Mouse (Mus musculus): ENCODE results near the gene Serpina5.
"Not testable (repeated sequence)": the region's sequence is repeated elsewhere in the genome, so short reads cannot be mapped to it uniquely, and the experiment has no call there.

Gene Serpina5

GRCm38 (mm10) chr12:104100768-104101167 is at the start of gene Serpina5:
Serpina5 (plus strand) TSS chr12:104101113.
- no peak for DNase-seq (ENCODE audit: low spot score in 2 of 2)

- no peak for DNase-seq (ENCODE audit: low spot score in 2 of 2)
These were observed 46.9 kb upstream of the Serpina5 start for GRCm38 (mm10) chr12:104053995-104054394.

- DNase-seq (ENCODE audit: low spot score in 2 of 2): no peak
These were observed 45.2 kb upstream of the Serpina5 start for GRCm38 (mm10) chr12:104055755-104056154.

GRCm38 (mm10) chr12:104057050-104057449 is 43.9 kb upstream of the Serpina5 start:
- peak; percentile 41 to 57 for DNase-seq (ENCODE audit: low spot score in 2 of 2)

- no peak for DNase-seq (ENCODE audit: low spot score in 2 of 2)
These were observed 43.4 kb upstream of the Serpina5 start for GRCm38 (mm10) chr12:104057531-104057930.

GRCm38 (mm10) chr12:104060126-104060525 is 40.8 kb upstream of the Serpina5 start:
- no peak for DNase-seq (ENCODE audit: low spot score in 2 of 2)

GRCm38 (mm10) chr12:104061862-104062261 is 39.1 kb upstream of the Serpina5 start:
- DNase-seq (ENCODE audit: low spot score in 2 of 2): peak; percentile 13 to 42

- no peak for DNase-seq (ENCODE audit: low spot score in 2 of 2)
These were observed 36.4 kb upstream of the Serpina5 start for GRCm38 (mm10) chr12:104064532-104064931.

- DNase-seq (ENCODE audit: low spot score in 2 of 2): no peak
These were observed 35.9 kb upstream of the Serpina5 start for GRCm38 (mm10) chr12:104064996-104065395.

GRCm38 (mm10) chr12:104066241-104066640 is 34.7 kb upstream of the Serpina5 start:
- DNase-seq (ENCODE audit: low spot score in 2 of 2): peak; percentile 18 to 19

GRCm38 (mm10) chr12:104067549-104067948 is 33.4 kb upstream of the Serpina5 start:
- peak in 1 of 2 experiments; percentile 13 for DNase-seq (ENCODE audit: low spot score in 2 of 2)

- DNase-seq (ENCODE audit: low spot score in 2 of 2): peak; percentile 24 to 29
These were observed 31.3 kb upstream of the Serpina5 start for GRCm38 (mm10) chr12:104069620-104070019.

GRCm38 (mm10) chr12:104071708-104072107 is 29.2 kb upstream of the Serpina5 start:
- DNase-seq (ENCODE audit: low spot score in 2 of 2): no peak

- DNase-seq (ENCODE audit: low spot score in 2 of 2): no peak
These were observed 28.6 kb upstream of the Serpina5 start for GRCm38 (mm10) chr12:104072286-104072685.

- no peak for DNase-seq (ENCODE audit: low spot score in 2 of 2)
These were observed 10.8 kb upstream of the Serpina5 start for GRCm38 (mm10) chr12:104090119-104090518.

GRCm38 (mm10) chr12:104091303-104091702 is 9.6 kb upstream of the Serpina5 start:
- no peak for DNase-seq (ENCODE audit: low spot score in 2 of 2)

GRCm38 (mm10) chr12:104105847-104106246 is 4.9 kb downstream of the Serpina5 start:
- no peak for DNase-seq (ENCODE audit: low spot score in 2 of 2)

- DNase-seq (ENCODE audit: low spot score in 2 of 2): no peak
These were observed 6.0 kb downstream of the Serpina5 start for GRCm38 (mm10) chr12:104106919-104107318.

GRCm38 (mm10) chr12:104108507-104108906 is 7.6 kb downstream of the Serpina5 start:
- no peak for DNase-seq (ENCODE audit: low spot score in 2 of 2)

- DNase-seq (ENCODE audit: low spot score in 2 of 2): not testable (repeated sequence)
These were observed 11.4 kb downstream of the Serpina5 start, which contains the start of gene Serpina3a for GRCm38 (mm10) chr12:104112333-104112732. Serpina3a (plus strand) TSS chr12:104112724.

GRCm38 (mm10) chr12:104114921-104115579 is 14.1 kb downstream of the Serpina5 start:
- no peak for DNase-seq (ENCODE audit: low spot score in 2 of 2)

GRCm38 (mm10) chr12:104123097-104123496 is 22.2 kb downstream of the Serpina5 start:
- no peak for DNase-seq (ENCODE audit: low spot score in 2 of 2)

GRCm38 (mm10) chr12:104123996-104124395 is 23.1 kb downstream of the Serpina5 start:
- no peak for DNase-seq (ENCODE audit: low spot score in 2 of 2)
